Mouse (Mus musculus): Measurements from ENCODE around the gene Zfp26.

The Zfp26 gene

DNA sequence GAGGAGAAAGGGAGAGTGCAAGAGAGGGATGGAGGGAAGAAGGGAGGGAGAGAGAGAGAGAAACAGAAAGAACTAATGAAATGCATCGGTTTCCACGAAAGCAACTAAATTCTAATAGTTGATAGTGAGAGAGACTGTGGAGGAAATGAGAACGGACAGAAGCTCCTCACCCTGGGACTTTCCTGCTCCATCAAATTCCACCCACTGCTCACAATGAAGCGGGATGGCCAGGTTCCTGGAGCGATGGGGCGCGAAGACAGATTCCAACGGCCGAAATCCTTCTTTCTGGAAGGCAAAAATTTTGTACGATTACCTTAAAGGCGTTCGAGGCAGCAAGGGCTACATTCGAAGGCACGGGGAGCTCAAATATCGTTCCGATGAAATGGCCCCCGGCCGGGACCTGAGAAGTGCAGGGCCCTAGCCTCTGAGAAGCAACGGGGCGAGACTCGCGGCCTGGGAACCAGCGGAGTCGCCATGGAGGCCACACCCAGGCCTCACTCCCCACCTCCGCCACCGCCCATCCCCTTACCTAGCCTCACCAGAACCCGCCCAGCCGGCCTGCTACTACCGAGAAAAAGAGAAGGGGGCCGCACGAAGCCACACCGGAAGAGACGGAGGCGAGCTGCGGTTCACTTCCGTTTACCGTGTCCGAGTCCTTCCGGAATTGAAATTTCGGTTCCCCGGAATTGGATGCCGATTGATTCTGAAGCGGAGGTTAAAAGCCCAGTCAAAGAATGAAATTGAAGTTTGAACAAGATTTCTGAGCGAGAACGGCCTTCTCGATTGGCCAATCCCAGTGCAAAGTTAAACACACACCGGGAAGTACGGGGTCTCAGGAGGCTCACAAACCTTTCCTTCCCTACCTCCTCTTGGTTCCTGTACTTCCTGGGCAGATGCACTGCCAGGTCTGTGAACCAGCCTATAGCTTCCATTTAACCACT is at the start of gene Zfp26:
Zfp26 (minus strand) TSS at position 786 of the 941 bp plus-strand sequence.
- in situ Hi-C loops (cut with MboI, MseI) = loop anchor here (5.0 to 10.0 kb wide), 2 partner anchors 193 to 275 kb away; partner anchors contain the start of gene Pin1

DNA sequence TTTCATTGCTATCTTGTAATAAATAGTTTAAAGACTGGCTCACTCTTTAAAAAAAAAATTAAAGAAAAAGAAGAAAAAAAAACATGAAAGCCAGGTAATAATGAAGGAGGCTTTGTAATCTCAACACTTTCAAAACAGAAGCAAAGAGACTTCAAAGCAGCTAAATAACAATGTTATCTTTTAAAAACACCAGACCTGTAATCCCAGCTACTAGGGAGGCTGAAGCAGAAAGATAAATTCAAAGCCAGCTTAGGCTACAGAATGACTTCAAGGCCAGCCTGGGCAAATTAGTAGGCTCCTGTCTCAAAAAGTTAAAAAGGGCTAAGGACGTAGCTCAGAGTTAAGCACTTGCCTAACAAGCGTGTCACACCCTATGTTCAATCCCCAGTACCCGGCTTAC is 49.7 kb upstream of the Zfp26 start:
- in situ Hi-C loops (cut with MboI, MseI) = no loop called here

DNA sequence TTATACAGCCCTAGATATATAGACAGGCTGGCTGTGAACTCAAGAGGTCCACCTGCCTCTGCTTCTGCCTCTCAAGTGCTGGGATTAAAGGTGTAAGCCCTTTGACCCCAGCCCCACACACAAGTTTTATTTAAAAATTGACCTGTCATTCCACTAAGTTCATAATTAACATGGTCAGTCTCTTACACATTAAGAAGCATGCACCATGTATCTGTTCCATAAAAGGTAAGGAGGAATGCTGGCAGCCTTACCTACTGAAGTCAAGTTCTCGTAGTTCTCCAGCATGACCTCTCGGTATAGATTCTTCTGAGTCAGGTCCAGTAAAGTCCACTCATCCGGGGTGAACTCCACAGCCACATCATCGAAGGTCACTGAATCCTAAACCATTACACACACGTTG is 44.8 kb upstream of the Zfp26 start:
- in situ Hi-C loops (cut with MboI, MseI) = no loop called here

DNA sequence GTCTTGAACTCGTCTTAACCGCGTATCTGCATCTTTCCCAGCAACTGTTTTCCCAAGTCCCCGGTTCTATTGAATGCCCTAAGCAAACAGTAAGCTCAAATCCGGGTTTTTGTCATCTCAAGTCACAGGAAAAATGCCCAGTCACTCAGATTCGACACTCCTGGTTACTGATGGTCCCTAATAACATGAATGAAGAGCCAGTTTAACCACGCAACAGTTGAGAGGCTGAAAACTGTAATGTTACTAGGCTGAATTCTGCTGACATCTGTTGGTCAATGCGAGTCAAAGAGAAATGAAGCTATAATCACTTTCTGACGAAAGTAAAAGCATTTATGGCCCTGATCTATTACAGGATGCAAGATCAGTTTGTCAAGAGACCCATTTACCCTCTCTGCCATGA is 33.3 kb upstream of the Zfp26 start:
- in situ Hi-C loops (cut with MboI, MseI) = no loop called here

DNA sequence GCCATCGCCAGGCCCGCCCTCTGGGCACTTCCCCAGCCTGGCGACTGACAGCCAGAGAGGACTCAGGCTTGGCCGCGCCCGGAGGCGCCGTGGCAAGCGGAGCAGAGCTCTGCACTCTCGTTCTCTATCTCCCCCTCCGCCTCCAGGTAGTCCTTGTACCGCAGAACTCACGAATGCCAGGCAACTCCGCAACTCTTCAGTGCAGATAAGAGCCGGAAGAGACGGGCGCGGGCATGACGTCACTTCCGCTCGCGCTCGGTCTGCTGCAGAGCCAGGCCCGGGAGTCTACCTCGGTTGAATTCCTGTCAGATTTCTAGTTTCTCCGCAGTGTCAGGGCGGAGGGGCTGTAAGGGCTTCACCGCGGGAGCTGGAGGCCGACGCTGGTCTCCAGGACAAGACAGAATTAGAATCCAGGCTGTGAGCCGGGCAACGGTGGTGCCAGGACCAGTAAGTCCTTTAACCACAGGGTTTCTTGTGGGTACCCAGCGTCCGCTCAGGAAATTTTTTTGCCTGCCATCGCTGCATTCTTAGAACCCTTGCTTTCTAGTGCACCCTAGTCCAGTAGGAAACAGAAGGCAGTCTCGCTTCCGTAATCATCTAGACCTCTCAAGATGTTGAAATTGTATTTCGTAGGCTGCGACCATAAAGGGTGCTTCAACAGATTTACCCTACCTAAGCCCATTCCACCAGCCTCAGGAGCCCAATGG is 32.7 kb upstream of the Zfp26 start, which contains the start of gene Zfp426:
Zfp426 (minus strand) TSS at position 220 of the 707 bp plus-strand sequence.
- in situ Hi-C loops (cut with MboI, MseI) = no loop called here

DNA sequence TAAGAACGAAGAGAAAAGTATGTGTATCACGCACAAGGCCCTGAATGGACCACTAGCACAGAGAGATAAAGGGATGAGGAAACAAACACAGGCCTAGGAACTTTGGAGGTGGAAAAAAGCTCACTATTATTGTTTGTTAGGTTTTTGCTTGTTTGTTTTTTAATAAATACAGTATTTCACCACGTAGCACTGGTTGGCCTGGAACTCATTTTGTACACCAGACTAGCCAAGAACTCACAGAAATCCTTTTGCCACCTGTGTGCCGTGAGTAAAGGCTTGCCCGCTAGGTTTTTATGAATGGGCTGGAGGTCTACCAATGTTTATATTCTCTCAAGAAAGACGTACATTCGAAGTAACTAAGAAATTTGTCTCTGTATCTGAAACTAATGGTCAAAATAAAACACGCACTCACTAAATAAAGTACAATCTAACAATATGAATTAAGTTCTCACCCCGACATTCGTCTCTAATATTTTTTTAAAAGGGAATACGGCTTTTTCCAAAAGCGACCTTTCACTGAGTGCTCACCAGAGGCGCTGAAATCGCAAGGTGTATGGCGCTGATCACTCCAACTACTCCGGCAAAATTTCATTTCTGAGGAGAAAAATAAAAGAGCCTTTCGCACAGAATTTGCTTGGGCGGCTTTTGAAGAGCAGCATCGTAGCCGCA is 32.0 kb upstream of the Zfp26 start:
- in situ Hi-C loops (cut with MboI, MseI) = no loop called here

DNA sequence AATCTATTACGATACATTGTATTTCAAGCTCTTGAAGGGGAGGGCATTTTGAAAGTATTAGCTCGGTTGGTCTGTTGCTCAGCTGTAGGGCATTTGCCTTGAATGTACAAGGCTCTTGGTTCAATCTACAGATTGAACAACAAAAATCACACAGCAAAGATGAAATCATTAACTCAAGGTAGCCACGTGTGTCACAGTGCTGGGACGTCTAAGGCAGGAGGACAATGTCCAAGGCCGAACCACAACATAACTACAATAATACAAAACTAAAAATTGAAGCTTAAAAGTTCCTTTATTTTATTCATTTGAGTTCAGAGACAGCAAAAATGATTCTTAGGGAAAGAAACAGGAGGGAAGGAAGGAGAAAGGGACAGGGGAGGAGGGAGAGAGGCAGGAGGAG is 29.6 kb upstream of the Zfp26 start:
- in situ Hi-C loops (cut with MboI, MseI) = no loop called here

DNA sequence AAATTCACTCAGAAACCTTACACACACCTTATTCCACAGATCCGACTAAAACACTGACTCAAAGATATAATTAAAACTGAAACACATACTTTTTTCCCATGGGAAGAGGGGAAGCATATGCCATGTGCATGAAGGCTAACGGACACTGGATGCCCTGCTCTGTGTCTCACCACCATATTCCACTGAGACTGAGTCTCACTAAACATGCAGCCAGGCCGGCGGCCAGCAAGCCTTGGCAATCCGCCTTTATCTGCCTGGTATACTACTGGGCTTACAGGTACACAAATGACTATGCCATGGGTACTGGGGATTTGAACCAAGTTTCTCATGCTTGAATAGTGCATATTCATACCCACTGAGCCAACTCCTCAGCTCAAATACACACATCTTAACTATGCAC is 19.4 kb upstream of the Zfp26 start:
- in situ Hi-C loops (cut with MboI, MseI) = no loop called here

DNA sequence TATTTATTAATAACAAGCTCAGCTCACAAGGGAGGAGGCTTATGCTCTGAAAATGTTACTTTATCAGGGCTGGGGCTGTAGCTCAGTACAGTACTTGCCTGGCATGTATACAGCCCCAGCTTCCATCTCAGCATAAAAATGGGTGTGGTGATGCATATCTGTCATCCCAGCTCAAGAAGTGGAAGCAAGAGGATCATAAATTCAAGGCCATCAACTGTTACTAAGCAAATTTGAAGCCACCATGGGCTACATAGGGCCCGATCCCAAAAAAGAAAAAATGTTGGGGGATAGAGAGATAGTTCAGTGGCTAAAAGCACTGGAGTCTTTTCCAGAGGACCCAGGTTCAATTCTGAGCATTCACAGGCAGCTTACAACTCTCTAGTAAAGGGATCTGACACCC is 16.7 kb upstream of the Zfp26 start:
- in situ Hi-C loops (cut with MboI, MseI) = no loop called here

DNA sequence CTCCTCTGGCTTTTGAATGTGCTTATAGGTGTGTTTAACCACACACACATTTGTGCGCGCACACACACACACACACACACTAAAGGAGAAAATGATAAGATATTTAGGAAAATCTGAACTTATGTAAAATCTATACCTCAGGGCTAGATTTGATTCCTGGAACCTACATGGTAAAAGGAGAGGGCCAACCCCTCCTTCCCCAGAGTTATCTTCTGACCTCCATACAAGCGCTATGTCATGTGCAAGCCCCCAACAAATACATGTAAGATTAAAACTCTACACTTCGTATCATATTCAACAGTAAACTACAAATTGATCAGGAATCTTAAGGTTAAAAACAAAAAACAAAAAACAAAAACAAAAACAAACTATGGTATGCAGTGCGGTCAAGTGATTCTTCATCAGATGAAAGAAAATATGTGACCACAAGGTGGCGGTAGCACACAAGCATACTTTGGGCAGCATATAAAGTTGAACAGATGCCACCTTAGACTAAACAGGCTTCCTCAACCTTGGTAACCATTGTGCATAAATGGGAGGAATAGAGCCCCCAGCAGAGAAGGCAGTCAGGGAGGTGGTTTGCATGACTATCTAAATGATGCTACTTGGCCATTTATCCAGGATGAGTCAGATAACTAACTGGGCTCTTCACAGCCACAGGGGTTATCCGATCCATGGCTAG is 6.9 kb upstream of the Zfp26 start:
- in situ Hi-C loops (cut with MboI, MseI) = loop anchor here (10.0 kb wide), 1 partner anchor 268 kb away; no protein-coding TSS in a partner anchor

DNA sequence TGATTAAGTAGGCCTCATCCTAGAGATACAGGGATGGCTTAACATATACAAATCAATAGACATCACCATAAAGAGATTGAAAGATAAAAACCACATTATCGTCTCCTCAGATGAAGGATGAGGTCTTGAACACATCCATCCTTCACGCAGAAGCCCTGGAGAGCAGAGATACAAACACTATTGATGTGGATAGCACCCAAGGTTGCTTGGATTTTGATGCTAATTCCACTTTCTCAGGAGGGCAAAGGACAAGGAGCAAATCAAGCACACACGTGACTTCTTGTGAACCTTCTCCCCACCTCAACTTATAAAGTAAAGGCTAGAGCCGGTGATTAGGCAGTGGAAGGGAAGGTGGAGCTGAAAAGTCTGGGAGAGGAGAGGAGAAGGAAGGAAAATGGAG is 6.3 kb downstream of the Zfp26 start:
- in situ Hi-C loops (cut with MboI, MseI) = no loop called here

DNA sequence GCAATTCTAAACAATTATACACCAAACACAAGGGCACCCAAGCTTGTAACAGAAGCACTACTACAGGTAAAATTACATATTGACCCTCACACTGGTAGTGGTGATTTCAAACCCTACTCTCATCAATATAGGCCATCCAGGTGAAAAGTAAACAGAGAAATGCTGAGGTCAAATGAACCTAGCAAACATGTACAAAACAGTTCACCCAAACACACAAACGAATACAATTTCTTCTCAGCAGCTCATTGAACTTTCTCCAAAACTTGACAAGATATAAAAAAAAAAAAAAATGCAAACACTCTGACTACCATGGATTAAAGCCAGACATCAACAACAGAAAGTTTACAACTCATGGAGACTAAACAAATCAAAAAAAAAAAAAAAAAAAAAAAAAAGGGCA is 8.5 kb downstream of the Zfp26 start:
- in situ Hi-C loops (cut with MboI, MseI) = no loop called here

DNA sequence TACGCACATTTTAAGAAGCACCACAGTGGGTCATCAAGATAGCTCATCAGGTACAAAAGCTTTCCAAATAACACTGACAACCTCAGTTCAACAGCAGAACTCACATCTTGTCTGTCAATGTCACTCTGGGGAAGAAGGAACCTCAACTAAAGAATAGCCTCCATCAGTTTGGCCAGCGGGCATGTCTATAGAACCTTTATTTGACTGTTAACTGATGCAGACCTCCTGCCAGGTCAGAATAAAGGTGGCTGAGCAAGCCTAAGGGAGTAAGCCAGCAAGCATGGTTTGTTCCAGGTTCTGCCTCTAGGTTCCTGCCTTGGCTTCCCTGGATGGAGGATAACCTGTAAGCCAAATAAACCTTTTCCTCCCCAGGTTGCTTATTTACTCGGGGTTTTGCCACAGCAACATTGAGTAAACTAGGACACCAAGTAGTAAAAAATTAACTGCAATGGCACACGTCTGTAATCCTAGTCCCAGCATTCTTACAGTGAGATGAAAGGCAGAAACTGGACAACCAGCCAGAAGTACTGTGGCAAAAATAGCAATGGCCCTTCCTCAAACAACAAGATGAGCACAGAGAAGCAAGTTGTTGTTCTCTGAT is 16.7 kb downstream of the Zfp26 start:
- in situ Hi-C loops (cut with MboI, MseI) = no loop called here

DNA sequence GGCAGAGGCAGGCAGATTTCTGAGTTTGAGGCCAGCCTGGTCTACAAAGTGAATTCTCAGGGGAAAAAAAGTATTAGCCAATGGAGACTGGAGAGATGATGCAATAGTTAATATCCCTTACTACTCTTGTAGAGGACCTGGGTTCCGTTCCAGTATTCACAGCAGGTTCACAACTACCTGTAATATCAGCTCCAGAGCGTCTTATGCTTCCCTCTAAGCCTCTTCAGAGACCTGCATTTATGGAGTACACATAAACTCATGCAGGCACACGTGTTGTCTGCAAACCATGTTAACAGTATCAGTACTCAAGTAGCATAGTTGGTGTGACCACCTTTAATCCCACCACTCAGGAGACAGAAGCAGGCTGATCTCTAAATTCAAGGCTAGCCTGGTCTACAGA is 30.0 kb downstream of the Zfp26 start:
- in situ Hi-C loops (cut with MboI, MseI) = no loop called here

DNA sequence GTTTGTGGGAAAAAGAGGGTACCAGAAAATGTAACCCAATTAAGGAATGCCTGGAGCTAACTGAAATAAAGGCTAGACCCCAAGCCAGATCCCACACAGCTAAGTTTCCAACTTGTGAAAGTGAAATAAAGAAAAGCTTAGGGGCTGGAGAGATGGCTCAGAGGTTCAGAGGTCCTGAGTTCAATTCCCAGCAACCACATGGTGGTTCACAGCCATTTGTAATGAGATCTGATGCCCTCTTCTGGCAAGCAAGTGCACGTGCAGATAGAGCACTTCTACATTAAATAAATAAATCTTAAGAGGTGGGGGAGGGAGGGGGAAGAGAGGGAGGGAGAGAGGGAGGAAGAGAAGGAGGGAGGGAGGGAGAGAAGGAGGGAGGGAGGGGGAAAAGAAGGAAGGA is 48.5 kb downstream of the Zfp26 start:
- in situ Hi-C loops (cut with MboI, MseI) = no loop called here

DNA sequence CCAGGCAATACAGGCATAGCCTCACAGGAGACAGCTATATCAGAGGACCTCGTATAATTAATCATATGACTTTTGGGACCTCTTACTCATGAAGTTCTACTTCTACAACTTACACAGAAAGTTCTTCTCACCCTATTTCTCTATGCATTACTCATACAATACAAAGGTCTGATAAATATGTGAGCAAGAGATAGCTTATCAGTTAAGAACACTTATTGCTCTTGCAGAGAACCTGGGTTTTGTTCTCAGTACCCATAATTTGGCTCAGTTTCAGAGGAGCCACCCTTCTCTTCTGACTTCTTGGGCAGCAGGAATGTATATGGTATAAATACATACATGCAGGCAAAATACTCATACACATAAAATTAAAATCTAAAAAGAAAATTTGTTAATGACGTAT is 50.6 kb downstream of the Zfp26 start:
- in situ Hi-C loops (cut with MboI, MseI) = loop anchor here (10.0 kb wide), 1 partner anchor 985 kb away; no protein-coding TSS in a partner anchor

DNA sequence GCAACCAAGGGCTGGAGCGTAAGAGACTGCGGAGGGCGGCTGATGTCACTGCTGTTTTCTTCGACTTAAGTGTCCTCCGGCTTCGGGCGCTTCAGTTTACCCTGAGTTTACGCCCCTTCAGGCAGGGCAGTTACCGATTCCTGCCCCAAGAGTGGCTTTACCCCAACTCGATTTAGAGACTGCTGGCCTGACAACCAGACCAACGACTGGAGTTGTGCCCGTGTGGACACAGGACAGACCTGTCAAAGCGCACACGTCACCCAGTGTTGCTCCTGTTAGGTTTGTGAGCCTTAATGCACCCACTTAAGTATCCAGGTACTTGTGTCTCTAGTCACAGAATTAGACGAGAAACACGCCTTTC is 74.6 kb downstream of the Zfp26 start:
- in situ Hi-C loops (cut with MboI, MseI) = no loop called here

DNA sequence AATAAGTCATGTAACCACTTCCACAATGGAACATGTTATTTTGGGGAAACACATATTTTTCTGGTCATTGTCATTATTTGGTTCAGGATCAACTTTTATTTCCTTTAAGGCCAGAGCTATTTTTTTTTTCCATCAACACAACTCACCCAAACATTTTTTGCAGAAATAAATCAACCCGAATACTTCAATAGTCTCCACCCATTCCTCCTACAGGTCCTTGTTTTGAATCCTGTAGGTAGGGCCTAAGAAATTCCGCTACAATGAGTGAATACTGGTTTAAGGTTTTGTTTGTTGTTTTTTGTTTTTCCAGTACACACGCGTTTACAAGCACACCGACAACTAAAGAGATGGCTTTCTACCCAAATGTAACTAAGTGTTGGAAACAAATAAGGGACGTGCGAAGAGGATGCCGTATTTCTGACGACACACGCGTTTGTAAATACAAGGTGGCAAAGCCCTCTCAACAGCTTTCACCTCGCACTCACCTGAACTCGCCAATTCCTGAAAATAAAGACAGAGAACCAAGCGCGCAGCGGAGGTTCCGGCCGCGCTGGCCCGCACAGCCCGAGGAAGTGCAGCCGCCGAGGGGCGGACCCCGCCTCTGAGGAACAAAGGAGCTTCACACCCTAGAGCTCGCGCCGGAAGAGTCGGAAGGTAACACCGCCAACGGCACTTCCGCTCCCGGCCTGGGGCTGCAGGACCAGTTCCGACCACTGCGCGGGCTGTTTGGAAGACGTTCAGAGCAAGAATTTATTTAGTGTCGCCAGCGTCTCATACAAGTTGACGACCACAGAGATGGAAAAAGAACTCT is 75.2 kb downstream of the Zfp26 start, which contains the start of gene Zfp560:
Zfp560 (minus strand) TSS at position 646 of the 811 bp plus-strand sequence.
- in situ Hi-C loops (cut with MboI, MseI) = no loop called here

DNA sequence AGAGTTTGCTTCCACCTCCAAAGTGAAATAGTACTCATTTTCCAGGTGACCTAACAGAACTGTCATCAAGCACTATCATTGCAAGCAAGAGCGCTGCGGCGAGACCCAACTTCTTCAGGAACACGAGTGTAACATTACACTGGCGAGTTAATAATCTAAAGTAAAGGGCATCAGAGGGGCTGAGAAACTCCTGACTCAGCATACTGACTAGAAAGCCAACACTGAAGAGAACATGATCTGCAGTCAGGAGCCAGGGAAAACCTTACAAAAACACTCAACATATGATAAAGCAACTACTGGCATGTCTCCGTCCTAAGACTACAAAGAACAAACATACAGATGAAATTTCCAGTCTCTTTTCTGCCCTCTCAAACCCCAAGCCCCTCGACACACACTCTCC is 76.3 kb downstream of the Zfp26 start:
- in situ Hi-C loops (cut with MboI, MseI) = no loop called here
